Mouse (Mus musculus): ENCODE data around the gene Ip6k3. TPM values are rescaled to one million over a fixed set of nuclear protein-coding genes. Genes with fewer than 3 reads are reported as not detected.

The Ip6k3 gene
- polyA plus RNA-seq, 1 experiment from 2014 or later = 0.20 TPM

- 89% methylated on average over 17 of the region's 17 CpGs for WGBS
Observed at GRCm38 (mm10) chr17:27178427-27179177, 11.0 kb upstream of the Ip6k3 start.

DNA sequence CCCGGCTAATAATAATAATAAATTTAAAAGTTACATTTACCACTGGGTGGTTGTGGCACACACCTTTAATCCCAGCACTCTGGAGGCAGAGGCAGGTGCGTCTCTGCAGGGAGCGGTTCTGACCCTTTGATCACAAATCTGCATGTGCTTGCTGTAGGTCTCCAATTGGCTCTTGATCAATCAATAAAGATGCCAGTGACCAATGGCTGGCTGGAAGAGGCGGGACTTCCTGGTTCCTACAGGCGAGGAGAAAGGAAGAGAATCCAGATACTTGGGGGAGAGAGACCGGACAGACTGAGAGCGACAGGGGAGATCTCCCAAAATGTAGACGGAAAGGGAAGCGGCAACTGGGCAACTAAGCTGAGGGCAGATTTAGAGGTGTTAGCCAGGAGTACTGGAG lies 10.4 kb upstream of the Ip6k3 start:
- ATAC-seq (replicated peaks; ENCODE audit: insufficient number of reproducible peaks, low FRiP score, low TSS enrichment, low read depth) (no peak), DNase-seq (ENCODE audit: low spot score) (no peak)
- H3K36me3 ChIP-seq (replicated peaks; ENCODE audit: control insufficient read depth, insufficient read depth, low read depth, low read length) = no peaks in the 10 kb centered on the region
- no peak overlapping the region for H3K4me2 ChIP-seq (ENCODE audit: low read depth, low read length)
- H3K27ac ChIP-seq (replicated peaks; ENCODE audit: low read depth, low read length) = no peak overlapping the region
- no peak overlapping the region for H3K4me3 ChIP-seq (ENCODE audit: low read depth, low read length)
- no peak overlapping the region for H3K9ac ChIP-seq (replicated peaks; ENCODE audit: low read length)
- H3K27me3 ChIP-seq (ENCODE audit: control insufficient read depth, insufficient read depth, low read length) = no peaks in the 10 kb centered on the region
- 91% methylated on average over 9 of the region's 9 CpGs for WGBS
- H3K4me1 ChIP-seq (ENCODE audit: control insufficient read depth, insufficient read depth, low read length) = no peaks in the 10 kb centered on the region; the same call in 1 of the 2 replicates
- H3K9me3 ChIP-seq (replicated peaks; ENCODE audit: control insufficient read depth, low read length) = no peaks in the 10 kb centered on the region

More at GRCm38 (mm10) chr17:27178427-27179177, 11.0 kb upstream of the Ip6k3 start:
- Histone ChIP-seq H3K4me1 (ENCODE audit: control insufficient read depth, insufficient read depth, low read length) (no peaks in the 10 kb centered on the region; the same call in 1 of the 2 replicates), H3K4me3 (ENCODE audit: low read depth, low read length) (no peak overlapping the region), H3K36me3 (replicated peaks; ENCODE audit: control insufficient read depth, insufficient read depth, low read depth, low read length) (no peaks in the 10 kb centered on the region), H3K9me3 (replicated peaks; ENCODE audit: control insufficient read depth, low read length) (no peaks in the 10 kb centered on the region), H3K27ac (replicated peaks; ENCODE audit: low read depth, low read length) (no peak overlapping the region), H3K4me2 (ENCODE audit: low read depth, low read length) (no peak overlapping the region), H3K9ac (replicated peaks; ENCODE audit: low read length) (no peak overlapping the region), H3K27me3 (ENCODE audit: control insufficient read depth, insufficient read depth, low read length) (no peaks in the 10 kb centered on the region)
- DNase-seq (ENCODE audit: low spot score) (no peak), ATAC-seq (replicated peaks; ENCODE audit: insufficient number of reproducible peaks, low FRiP score, low TSS enrichment, low read depth) (no peak)

GRCm38 (mm10) chr17:27176754-27177153 lies 9.2 kb upstream of the Ip6k3 start:
- no peak overlapping the region for H3K27ac ChIP-seq (replicated peaks; ENCODE audit: low read depth, low read length)
- no peaks in the 10 kb centered on the region for H3K36me3 ChIP-seq (replicated peaks; ENCODE audit: control insufficient read depth, insufficient read depth, low read depth, low read length)
- H3K4me2 ChIP-seq (ENCODE audit: low read depth, low read length) = no peak overlapping the region
- DNase-seq (ENCODE audit: low spot score) = no peak
- H3K9me3 ChIP-seq (replicated peaks; ENCODE audit: control insufficient read depth, low read length) = no peaks in the 10 kb centered on the region
- WGBS = 91% methylated on average over 4 of the region's 4 CpGs
- H3K27me3 ChIP-seq (ENCODE audit: control insufficient read depth, insufficient read depth, low read length) = no peaks in the 10 kb centered on the region
- ATAC-seq (replicated peaks; ENCODE audit: insufficient number of reproducible peaks, low FRiP score, low TSS enrichment, low read depth) = no peak
- no peaks in the 10 kb centered on the region; the same call in 1 of the 2 replicates for H3K4me1 ChIP-seq (ENCODE audit: control insufficient read depth, insufficient read depth, low read length)
- H3K4me3 ChIP-seq (ENCODE audit: low read depth, low read length) = no peak overlapping the region
- H3K9ac ChIP-seq (replicated peaks; ENCODE audit: low read length) = no peak overlapping the region

- Histone ChIP-seq H3K9me3 (replicated peaks; ENCODE audit: control insufficient read depth, low read length) (no peaks in the 10 kb centered on the region), H3K36me3 (replicated peaks; ENCODE audit: control insufficient read depth, insufficient read depth, low read depth, low read length) (no peaks in the 10 kb centered on the region), H3K27ac (replicated peaks; ENCODE audit: low read depth, low read length) (no peak overlapping the region), H3K4me3 (ENCODE audit: low read depth, low read length) (no peak overlapping the region), H3K4me1 (ENCODE audit: control insufficient read depth, insufficient read depth, low read length) (no peaks in the 10 kb centered on the region; the same call in 1 of the 2 replicates), H3K4me2 (ENCODE audit: low read depth, low read length) (no peak overlapping the region), H3K9ac (replicated peaks; ENCODE audit: low read length) (no peak overlapping the region), H3K27me3 (ENCODE audit: control insufficient read depth, insufficient read depth, low read length) (no peaks in the 10 kb centered on the region)
- WGBS = 76% methylated on average over 3 of the region's 3 CpGs
- DNase-seq (ENCODE audit: low spot score) (no peak), ATAC-seq (replicated peaks; ENCODE audit: insufficient number of reproducible peaks, low FRiP score, low TSS enrichment, low read depth) (no peak)
Observed at GRCm38 (mm10) chr17:27176287-27176686, 8.7 kb upstream of the Ip6k3 start.

GRCm38 (mm10) chr17:27175196-27175874 lies 7.7 kb upstream of the Ip6k3 start:
- Histone ChIP-seq H3K4me3 (ENCODE audit: low read depth, low read length) (no peak overlapping the region), H3K9ac (replicated peaks; ENCODE audit: low read length) (peak overlapping the region; percentile 38; the same call in 1 of the 2 replicates), H3K4me2 (ENCODE audit: low read depth, low read length) (no peak overlapping the region; the same call in 1 of the 2 replicates), H3K27ac (replicated peaks; ENCODE audit: low read depth, low read length) (no peak overlapping the region), H3K27me3 (ENCODE audit: control insufficient read depth, insufficient read depth, low read length) (no peaks in the 10 kb centered on the region), H3K36me3 (replicated peaks; ENCODE audit: control insufficient read depth, insufficient read depth, low read depth, low read length) (no peaks in the 10 kb centered on the region), H3K9me3 (replicated peaks; ENCODE audit: control insufficient read depth, low read length) (no peaks in the 10 kb centered on the region), H3K4me1 (ENCODE audit: control insufficient read depth, insufficient read depth, low read length) (no peaks in the 10 kb centered on the region; the same call in 1 of the 2 replicates)
- WGBS = 29% methylated on average over 14 of the region's 14 CpGs
- ATAC-seq (replicated peaks; ENCODE audit: insufficient number of reproducible peaks, low FRiP score, low TSS enrichment, low read depth) (peak; percentile 69), DNase-seq (ENCODE audit: low spot score) (peak; percentile 51)

DNA sequence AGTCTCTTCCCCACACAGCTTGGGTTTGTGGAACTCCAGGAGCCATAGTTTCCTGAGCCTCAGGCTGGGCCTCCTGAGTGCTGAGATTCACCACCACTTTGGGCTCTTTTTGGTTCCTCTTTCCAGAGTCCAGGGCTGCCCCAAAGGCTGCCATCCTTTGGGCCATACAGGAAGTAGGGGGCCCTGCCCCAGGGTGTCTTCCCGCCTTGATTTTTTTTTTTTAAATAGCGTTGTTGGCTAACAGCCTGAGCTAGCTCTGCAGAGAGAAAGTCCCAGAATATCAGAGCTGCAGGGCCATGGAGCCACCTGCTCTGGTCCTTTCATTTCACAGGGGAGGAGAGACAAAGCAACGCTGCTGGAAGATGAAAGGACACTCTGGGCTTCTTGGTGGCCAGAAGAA lies 6.1 kb upstream of the Ip6k3 start:
- no peak overlapping the region for H3K27ac ChIP-seq (replicated peaks; ENCODE audit: low read depth, low read length)
- no peak for ATAC-seq (replicated peaks; ENCODE audit: insufficient number of reproducible peaks, low FRiP score, low TSS enrichment, low read depth)
- H3K36me3 ChIP-seq (replicated peaks; ENCODE audit: control insufficient read depth, insufficient read depth, low read depth, low read length) = no peaks in the 10 kb centered on the region
- H3K9ac ChIP-seq (replicated peaks; ENCODE audit: low read length) = no peak overlapping the region
- H3K4me2 ChIP-seq (ENCODE audit: low read depth, low read length) = no peak overlapping the region
- no peaks in the 10 kb centered on the region; the same call in 1 of the 2 replicates for H3K4me1 ChIP-seq (ENCODE audit: control insufficient read depth, insufficient read depth, low read length)
- no peaks in the 10 kb centered on the region for H3K9me3 ChIP-seq (replicated peaks; ENCODE audit: control insufficient read depth, low read length)
- no peak for DNase-seq (ENCODE audit: low spot score)
- H3K4me3 ChIP-seq (ENCODE audit: low read depth, low read length) = no peak overlapping the region
- 80% methylated on average over 3 of the region's 3 CpGs for WGBS
- no peaks in the 10 kb centered on the region for H3K27me3 ChIP-seq (ENCODE audit: control insufficient read depth, insufficient read depth, low read length)

GRCm38 (mm10) chr17:27172459-27172858 lies 4.9 kb upstream of the Ip6k3 start:
- no peak overlapping the region for H3K27ac ChIP-seq (replicated peaks; ENCODE audit: low read depth, low read length)
- no peaks in the 10 kb centered on the region for H3K9me3 ChIP-seq (replicated peaks; ENCODE audit: control insufficient read depth, low read length)
- 82% methylated on average over 9 of the region's 9 CpGs for WGBS
- no peaks in the 10 kb centered on the region for H3K36me3 ChIP-seq (replicated peaks; ENCODE audit: control insufficient read depth, insufficient read depth, low read depth, low read length)
- H3K4me3 ChIP-seq (ENCODE audit: low read depth, low read length) = no peak overlapping the region
- H3K4me2 ChIP-seq (ENCODE audit: low read depth, low read length) = no peak overlapping the region
- ATAC-seq (replicated peaks; ENCODE audit: insufficient number of reproducible peaks, low FRiP score, low TSS enrichment, low read depth) = no peak
- no peak overlapping the region for H3K9ac ChIP-seq (replicated peaks; ENCODE audit: low read length)
- DNase-seq (ENCODE audit: low spot score) = no peak
- H3K27me3 ChIP-seq (ENCODE audit: control insufficient read depth, insufficient read depth, low read length) = no peaks in the 10 kb centered on the region
- H3K4me1 ChIP-seq (ENCODE audit: control insufficient read depth, insufficient read depth, low read length) = no peaks in the 10 kb centered on the region; the same call in 1 of the 2 replicates

GRCm38 (mm10) chr17:27171121-27171520 lies 3.5 kb upstream of the Ip6k3 start:
- 84% methylated on average over 5 of the region's 5 CpGs for WGBS
- no peak overlapping the region for H3K4me2 ChIP-seq (ENCODE audit: low read depth, low read length)

More at GRCm38 (mm10) chr17:27171121-27171520, 3.5 kb upstream of the Ip6k3 start:
- ATAC-seq (replicated peaks; ENCODE audit: insufficient number of reproducible peaks, low FRiP score, low TSS enrichment, low read depth) (no peak), DNase-seq (ENCODE audit: low spot score) (no peak)
- Histone ChIP-seq H3K27me3 (ENCODE audit: control insufficient read depth, insufficient read depth, low read length) (no peaks in the 10 kb centered on the region), H3K27ac (replicated peaks; ENCODE audit: low read depth, low read length) (no peak overlapping the region), H3K9me3 (replicated peaks; ENCODE audit: control insufficient read depth, low read length) (no peaks in the 10 kb centered on the region), H3K4me1 (ENCODE audit: control insufficient read depth, insufficient read depth, low read length) (no peaks in the 10 kb centered on the region; the same call in 1 of the 2 replicates), H3K4me3 (ENCODE audit: low read depth, low read length) (no peak overlapping the region), H3K36me3 (replicated peaks; ENCODE audit: control insufficient read depth, insufficient read depth, low read depth, low read length) (no peaks in the 10 kb centered on the region), H3K9ac (replicated peaks; ENCODE audit: low read length) (no peak overlapping the region)
